Mouse (Mus musculus): ENCODE data around the gene Ly6g6d. TPM values are rescaled to one million over a fixed set of nuclear protein-coding genes. Genes with fewer than 3 reads are reported as not detected.

The Ly6g6d gene
- polyA plus RNA-seq, 2 experiments from 2014 or later: not detected

GRCm38 (mm10) chr17:35068213-35068914 is 9.5 kb downstream of the Ly6g6d start:
- ATAC-seq: no peak

GRCm38 (mm10) chr17:35066084-35066483 is 11.8 kb downstream of the Ly6g6d start, which contains the start of gene Mpig6b:
Gene Mpig6b (minus strand): TSS chr17:35066184.
- no peak for ATAC-seq

DNA sequence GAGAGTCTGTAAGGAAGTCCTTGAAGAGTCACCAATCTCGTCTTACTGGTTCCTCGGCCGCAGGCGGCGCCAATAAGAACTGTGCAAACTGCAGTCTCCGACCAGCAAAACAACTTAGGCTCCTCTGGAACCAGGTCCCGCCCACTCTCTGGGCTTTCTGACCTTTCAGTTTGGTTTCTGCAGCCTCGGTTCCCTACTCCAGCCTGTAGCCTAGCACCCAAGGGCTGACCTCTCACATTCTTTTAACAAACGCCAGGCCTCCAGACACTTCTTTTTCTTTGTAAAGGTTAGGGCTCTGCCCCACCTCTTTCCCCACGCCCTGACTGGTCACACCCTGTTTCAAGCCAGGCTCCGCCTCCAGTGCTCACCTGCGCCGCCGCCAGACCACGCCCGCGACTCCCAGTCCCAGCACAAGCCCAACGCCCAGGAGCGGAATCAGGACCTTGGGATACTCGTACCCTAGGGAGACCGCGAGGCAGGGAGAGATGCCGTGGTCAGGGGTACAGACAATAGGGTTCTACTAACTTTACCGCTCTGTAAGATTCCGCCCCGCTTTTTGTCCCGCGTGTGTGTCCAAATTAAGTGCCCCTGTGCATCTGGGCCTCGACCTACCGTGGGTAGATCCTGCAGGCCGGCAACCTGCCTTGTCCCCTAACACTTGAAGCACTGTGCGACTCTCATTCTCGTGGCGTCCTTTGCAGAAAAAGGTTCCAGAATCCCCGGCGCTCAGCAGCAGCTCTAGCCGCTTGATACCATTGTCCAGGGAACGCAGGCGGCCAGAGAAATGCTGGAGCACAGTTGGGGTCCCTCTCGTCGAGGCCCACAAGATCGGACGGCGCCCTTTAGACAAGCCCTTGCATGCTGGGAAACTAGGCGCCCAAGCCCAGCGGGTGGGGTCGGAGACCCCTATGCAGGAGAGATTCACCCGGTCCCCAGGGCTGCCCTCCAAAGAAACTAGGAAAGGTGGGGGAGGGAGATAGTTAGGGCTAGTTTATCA is 12.6 kb downstream of the Ly6g6d start, which contains the start of gene Ly6g6c:
Gene Ly6g6c (plus strand): TSS at position 438 of the 997 bp plus-strand sequence.
- ATAC-seq: peak; percentile 23

DNA sequence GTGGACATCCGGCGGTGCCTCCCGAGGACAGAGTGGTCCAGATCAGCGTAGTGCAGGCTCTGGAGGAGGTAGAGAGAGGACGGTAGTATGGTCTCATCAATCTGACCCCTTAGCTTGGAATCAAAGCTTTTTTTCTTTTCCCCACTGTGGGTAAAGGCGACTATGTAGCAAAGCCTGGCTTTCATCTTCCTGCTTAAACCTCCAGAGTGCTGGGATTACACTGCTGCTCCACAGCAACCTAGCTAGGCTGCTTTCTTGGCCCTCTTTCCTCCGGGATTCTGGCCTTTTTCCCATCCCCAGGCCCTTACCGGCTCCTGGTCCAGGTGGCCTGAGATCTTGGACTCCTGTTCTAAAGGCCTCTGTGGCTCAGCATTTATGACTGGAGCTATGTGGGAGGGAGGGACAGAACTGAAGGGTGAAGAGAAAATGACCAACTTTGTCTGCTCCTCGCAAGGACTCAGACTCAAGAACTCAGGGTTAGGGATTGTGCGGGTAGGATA is 13.4 kb downstream of the Ly6g6d start:
- no peak for ATAC-seq

DNA sequence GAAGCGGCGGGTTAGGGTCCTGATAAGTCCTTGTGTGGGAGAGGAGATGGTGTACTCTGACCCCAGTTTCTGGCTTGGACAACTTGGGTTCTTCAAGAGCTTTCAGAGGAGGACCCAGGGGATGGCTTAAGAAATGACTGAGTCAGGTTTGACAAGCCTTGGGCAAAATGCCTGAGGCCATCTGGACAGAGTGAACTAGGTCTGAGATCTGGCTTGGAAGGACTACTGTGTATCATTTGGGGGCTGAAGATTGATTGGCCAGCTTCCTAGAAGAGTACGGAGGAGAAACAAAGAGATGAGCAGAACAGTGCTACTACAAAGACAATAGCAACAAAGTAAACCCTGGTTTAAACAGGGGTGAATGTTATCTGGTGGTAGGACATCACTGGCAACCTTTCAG is 14.4 kb downstream of the Ly6g6d start:
- ATAC-seq: no peak

- no peak for ATAC-seq
Measured at GRCm38 (mm10) chr17:35061299-35061698, 16.6 kb downstream of the Ly6g6d start.

GRCm38 (mm10) chr17:35060737-35061297 is 17.0 kb downstream of the Ly6g6d start:
- no peak for ATAC-seq

- ATAC-seq: no peak
Measured at GRCm38 (mm10) chr17:35060071-35060470, 17.8 kb downstream of the Ly6g6d start.

DNA sequence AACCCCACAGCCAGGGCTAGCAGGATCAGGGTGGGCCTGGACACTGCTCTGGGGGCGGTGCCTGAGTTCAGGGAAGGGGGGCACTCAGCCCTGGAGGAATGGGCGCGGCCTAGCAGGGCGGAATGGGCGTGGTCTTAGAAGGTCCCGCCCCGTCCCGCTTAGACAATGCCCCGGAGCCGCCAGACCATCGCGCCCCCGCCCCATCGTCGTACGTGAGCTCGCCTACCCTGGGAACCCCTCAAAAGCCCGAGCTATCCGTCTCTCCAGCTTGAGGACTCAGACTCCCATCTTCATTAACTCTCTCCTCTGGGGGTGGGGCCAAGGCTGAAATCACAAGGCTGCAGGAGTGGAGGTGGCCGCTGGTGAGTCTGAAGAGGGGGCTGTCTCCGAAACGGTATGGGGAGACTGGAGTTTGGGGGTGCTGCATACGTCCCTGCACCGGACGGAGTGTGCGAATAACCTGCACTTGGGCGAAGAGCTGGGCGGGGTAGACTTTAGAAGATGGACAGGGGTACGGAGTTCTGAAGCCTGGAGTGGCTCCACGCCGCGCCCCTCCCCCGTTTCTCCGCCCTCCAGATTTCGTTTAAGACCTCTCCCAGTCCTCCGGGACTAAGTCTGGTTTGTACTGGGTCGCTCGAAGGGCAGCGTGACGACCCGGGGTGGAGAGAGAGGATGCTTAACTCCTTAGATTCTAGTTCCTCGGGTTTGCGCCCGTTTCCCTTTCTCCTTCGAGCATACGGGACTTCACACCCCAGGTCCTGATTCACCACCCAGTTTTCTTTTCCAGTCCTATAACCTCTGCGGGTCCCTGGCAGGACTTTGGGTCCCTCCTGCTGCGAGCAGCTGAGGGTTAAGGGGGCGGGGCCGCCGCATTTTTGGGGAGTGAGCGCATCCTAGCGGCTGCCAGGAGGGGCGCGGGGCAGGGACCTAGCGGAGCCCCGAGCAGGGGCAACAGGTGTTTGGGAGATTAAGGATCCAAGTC is 18.7 kb downstream of the Ly6g6d start, which contains the start of gene Ddah2:
Gene Ddah2 (plus strand): TSS at position 125 of the 982 bp plus-strand sequence.
- peak; percentile 80 for ATAC-seq

DNA sequence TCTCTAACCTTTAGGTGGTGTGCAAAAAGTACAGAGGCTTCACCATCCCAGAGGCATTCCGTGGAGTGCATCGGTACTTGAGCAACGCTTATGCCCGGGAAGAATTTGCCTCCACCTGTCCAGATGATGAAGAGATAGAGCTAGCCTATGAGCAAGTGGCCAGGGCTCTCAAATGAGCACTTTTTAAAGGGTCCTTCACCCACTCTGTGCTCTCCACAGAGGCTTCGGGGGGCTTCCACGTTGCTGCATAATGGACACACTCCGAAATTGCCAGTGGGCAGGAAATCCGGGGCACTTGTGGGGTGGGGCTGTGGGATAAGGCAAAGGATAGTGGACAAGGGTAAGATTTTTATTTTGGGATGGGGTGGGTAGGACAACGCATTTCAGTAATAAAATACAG is 19.5 kb downstream of the Ly6g6d start:
- ATAC-seq: no peak

- no peak for ATAC-seq
Measured at GRCm38 (mm10) chr17:35057090-35057489, 20.8 kb downstream of the Ly6g6d start.

DNA sequence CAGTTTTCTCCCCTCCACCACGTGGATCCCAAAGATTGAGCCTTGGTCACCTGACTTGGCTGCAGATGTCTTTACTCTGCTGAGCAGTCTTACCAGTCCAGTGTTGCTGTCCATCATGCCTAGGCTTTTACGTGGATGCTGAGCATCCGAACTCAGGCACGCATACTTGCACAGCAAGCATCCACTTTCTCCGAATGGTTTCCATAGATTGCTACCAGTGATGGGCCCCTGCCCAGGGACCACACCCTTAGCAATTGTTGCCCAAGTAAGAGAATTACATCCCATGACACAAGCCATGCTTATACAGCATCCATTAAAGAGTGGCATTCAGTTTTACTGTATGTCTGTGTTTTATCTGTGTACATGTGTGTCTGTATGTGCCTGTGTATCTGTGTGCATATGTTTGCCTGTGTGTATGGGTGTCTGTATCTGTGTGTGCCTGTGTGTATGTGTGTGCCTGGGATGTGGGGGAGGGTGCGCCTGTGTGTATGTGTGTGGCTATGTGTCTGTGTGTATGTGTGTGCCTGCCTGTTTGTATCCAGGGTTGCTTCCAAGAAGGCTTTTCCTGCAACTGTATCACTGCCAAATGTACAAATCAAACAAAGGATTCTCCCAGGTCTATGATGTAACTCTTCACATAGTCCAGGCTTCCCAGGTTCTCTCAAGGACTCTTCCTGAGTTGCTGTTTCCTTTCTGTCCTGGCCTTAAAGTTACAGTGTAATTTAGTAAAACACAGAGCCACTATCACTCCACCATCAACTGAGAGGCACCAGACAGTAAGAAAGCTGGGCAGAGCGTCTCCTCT is 22.0 kb downstream of the Ly6g6d start:
- no peak for ATAC-seq

GRCm38 (mm10) chr17:35052271-35052798 is 25.5 kb downstream of the Ly6g6d start:
- no peak for ATAC-seq

GRCm38 (mm10) chr17:35051156-35052086 is 26.4 kb downstream of the Ly6g6d start:
- ATAC-seq: peak; percentile 91

DNA sequence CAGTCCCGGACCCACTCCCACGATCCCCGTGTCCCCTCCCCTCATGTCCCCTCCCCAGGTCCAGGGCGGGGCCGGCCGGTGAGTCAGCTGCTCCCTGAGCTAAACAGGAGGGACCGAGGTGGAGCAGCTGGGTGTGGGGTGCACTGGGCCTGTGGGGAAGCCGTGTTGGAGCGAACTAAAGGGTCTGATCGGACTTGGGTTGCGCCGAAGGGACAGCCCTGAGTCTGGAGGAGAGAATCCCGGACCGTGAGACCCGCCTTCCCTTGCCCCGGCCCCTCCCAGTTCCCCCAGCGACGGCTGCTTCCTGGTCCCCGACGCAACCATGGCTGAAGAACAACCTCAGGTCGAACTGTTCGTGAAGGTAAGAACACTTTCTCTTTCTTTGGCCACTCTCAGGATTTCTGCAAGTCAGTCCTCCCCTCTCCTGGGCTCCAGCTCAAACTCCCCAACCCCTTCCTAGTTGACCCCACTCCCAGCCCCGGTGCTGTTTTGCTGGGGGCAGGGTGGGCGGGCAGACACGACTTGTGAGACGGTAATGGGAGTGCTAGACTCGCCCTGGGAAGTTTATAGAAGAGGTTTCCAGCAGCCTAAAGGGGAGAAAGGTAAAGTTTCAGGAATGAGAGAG is 27.6 kb downstream of the Ly6g6d start:
- no peak for ATAC-seq

GRCm38 (mm10) chr17:35049561-35050016 is 28.3 kb downstream of the Ly6g6d start, which contains the start of gene Clic1:
Gene Clic1 (plus strand): TSS chr17:35049966.
- no peak for ATAC-seq

GRCm38 (mm10) chr17:35048932-35049440 is 28.9 kb downstream of the Ly6g6d start:
- no peak for ATAC-seq
